Mouse (Mus musculus): ENCODE results near the gene Acsl3.

Acsl3 gene

DNA sequence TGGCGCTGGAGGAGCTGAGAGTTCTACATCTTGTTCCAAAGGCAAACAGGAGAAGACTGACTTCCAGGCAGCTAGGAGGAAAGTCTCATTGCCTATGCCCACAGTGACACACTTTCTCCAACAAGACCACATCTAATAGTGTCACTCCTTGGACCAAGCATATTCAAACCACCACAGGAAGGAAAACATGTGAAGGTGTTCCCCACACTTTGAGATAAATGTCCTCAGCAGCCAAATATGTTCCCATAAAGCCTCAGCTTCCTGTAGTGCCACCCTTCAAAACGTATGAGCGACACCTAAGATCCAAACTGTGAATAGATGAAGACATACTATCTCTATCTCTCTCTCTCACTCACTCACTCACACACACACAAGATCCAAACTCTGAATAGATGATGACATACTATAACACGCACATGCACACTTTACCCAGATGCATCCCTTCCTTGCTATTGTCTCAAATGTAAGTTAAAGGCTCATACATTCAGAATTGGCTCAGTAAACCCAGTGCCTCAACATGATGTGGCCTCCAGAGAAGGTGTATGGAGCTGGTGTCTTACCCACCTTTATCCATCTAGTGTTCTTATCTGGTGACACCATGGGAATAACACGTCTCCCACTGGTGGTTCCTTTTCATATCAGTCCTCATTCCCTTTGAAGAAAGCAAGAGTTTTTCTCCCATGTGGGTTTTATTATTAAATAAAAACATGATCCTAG is 53.1 kb downstream of the Acsl3 start:
- CTCF ChIA-PET, result interaction anchor here in 3 of 4 experiments (0.6 to 1.2 kb wide), 6 partner anchors 14 to 972 kb away, joined by 3 read pairs; no protein-coding TSS in a partner anchor
- POLR2A ChIA-PET, result interaction anchor here in 3 of 4 experiments (0.6 to 1.9 kb wide), 4 partner anchors 18 to 52 kb away, joined by 3 to 4 read pairs (median 3); partner anchors contain the start of gene Utp14b (in 1 of the 3)

DNA sequence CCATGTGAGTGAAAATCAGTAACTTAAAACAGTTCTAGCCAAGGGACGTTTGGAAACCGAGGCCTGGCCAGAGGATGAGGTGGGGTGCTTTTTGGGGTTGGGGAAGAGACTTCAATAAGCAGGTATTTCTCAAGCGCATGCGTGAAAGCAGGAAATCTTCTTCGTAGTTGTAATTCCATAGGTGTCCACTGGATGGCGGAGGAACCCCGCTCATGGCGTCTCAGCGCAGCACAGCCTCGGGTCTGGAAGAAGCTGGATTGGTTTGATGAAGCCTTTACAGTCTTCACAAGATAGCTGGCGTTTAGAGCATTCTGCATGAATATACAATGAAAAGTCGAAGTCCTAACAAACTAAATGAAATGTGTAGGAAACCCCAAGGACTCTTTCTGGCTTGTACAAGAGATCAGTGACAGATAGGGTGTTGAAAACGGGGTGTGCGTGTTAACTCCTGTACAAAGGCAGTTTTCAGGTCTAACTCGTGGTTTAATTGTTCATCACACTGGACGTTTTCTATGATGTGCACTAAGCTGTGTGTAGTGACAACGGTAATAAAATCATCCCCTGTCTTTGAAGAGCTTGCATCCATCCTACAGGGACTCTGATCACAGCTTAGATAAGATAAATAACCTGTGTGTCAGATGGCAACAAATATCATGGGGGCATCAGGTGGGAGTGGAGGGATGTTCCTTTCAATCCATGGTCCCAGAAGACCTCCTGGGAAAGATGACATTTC is 67.0 kb downstream of the Acsl3 start:
- POLR2A ChIA-PET, result interaction anchor here in 3 of 4 experiments (0.7 to 1.6 kb wide), 4 partner anchors 17 to 1037 kb away, joined by 3 to 4 read pairs (median 4); no protein-coding TSS in a partner anchor
- CTCF ChIA-PET, result interaction anchor here (0.5 to 1.3 kb wide), 24 partner anchors 14 to 1058 kb away, joined by 3 to 11 read pairs (median 4); no protein-coding TSS in a partner anchor

DNA sequence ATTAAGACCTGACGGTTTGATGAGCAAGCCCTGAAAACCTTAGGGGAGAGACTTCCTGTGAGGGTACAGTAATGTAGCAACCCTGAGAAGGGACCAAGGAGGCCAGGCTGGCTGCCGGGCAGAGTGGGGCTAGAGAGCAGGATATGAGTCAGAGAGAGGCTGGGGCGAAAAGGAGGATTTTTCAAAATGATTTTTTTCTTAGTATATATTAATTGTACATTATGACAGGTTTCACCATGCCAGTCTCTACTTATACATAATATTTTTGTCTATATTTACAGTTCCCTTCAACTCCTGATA is 67.5 kb downstream of the Acsl3 start:
- CTCF ChIA-PET, result interaction anchor here (0.5 to 1.3 kb wide), 23 partner anchors 15 to 1057 kb away, joined by 3 to 11 read pairs (median 3); no protein-coding TSS in a partner anchor
- POLR2A ChIA-PET, result interaction anchor here in 2 of 4 experiments (1.2 kb wide), 2 partner anchors 18 to 1037 kb away, joined by 3 to 4 read pairs; no protein-coding TSS in a partner anchor

DNA sequence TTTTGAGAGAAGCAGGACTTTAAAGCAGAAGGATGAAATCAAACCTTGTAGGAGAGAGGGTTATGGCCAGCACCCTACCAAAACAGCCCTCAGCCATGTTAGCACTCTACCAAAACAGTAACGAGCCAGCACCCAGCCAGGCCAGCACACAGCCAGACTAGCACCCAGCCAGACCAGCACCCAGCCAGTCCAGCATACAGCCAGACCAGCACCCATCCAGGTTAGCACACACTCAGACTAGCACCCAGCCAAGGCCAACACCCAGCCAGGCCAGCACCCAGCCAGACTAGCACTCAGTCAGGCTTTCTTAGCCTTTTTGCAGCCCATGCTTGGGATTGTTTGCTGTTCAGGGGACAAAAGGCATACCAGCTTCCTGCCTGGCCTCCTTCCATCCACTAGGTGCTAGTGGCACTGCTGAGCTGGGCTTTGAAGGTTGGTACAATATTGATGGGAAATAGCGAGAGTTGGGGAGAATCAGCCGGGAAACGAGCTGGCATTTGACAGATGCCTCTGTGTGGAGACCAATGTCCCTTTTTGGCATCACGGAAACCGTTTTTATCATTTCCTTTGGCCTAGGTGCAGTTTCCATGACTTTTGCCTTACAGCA is 68.1 kb downstream of the Acsl3 start:
- ChIA-PET POLR2A (interaction anchor here in 1 of 4 experiments (0.7 kb wide), 1 partner anchor 116 kb away, joined by 4 read pairs; no protein-coding TSS in a partner anchor), CTCF (interaction anchor here (0.6 to 0.7 kb wide), 5 partner anchors 549 to 987 kb away, joined by 3 to 8 read pairs (median 4); no protein-coding TSS in a partner anchor)

DNA sequence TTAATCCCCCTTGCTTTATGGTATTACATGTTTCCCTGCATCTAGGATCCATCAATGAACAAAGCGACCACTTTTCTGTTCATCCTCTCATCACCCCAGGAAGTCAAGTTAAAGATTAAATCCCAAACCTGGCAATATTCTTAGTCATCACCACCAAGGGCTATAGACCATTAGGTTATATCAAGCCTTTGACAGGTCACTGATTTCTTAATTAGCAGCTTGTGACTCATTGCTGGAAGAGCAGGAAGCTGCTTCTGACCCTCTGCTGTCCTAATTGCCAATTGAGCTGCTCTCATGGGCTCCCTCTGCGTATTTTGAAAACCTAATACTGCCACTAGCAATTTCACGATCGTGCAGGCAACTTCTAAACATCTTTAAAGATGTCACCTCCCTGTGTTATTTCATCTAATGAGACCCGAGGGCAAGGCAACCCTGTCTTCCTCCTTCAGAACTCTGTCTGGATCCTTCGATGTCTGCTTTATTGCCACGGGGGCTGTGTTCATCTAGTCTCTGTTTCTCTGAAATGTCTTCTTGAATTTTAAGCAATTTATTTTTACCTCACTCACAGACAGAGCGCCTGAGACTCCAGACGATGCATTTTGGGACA is 72.6 kb downstream of the Acsl3 start:
- ChIA-PET POLR2A (no interaction called here), CTCF (no interaction called here)

DNA sequence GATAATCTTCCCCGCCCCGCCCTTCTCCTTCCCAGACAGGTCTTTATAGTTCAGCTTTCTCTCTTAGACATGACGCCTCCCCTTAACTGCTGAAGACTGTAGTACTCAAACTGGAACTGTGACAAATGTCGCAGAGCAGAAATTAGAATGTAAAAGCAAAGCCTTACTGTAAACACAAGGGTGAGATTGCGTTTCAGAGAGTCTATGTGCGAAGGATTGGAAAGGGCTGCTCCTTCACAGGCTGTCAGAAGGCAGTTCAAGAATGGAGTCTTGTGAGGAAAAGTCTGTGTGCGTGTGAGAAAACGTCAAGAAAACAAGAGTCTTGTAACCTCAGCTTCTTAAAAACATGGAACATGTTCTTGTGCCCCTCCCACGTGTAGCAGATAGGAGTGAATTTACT is 74.7 kb downstream of the Acsl3 start:
- ChIA-PET CTCF (no interaction called here), POLR2A (interaction anchor here in 1 of 4 experiments (0.5 kb wide), 1 partner anchor 102 kb away, joined by 5 read pairs; no protein-coding TSS in a partner anchor)

DNA sequence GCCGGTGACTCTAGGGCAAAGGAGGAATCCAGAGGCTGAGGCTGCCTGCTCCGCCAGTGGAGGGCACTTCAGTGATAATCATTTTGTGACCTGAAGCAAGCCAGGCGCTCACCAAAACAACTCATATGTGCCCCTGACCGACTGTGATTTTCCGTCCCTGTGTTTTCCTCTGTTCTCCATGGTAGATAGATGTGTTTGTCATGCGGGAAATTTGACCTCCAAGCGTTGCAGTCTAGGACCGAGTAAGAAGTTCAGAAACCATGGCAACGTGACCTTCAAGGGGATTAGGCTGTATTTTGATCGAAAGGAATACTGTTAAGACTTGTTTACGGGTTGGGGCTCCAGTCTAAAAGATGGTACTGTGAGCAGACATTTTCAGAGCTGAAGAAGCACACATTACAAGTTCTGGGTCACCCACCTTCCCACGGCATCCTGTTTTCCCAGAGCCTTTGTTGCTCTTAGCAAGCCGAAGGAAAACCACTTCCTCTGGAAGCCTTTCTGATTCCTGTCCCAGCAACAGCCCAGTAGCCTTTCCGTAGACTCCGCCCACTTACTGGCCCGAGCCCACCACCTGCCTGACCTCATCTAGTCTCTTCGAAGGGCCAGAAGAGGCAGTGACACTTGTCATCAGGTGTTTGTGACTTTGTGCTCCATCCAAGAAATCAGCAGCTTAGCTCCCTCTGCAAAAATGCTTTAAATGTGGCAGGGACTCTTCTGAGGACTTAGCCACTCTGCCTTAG is 76.8 kb downstream of the Acsl3 start:
- ChIA-PET CTCF (no interaction called here), POLR2A (interaction anchor here in 1 of 4 experiments (0.7 kb wide), 1 partner anchor 12 kb away, joined by 3 read pairs; no protein-coding TSS in a partner anchor)

DNA sequence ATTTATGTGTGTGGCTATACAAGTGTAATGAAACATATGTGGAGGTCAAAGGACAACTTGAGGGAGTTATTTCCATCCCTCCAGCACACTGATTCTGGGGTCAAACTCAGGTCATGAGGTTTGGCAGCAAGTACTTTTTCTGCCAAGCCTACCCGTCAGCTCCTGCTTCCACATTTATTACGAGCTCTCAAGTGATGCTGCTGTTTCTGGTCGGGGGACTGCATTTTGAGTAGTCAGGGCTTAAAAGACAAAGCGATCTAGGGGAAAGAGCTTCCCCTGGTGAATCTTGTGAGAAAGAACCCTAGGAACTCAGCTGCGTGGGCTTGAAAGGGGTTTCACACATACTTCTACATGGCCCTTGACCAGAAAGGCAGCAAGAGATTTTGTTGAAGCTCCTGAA is 80.0 kb downstream of the Acsl3 start:
- CTCF ChIA-PET, result interaction anchor here in 1 of 4 experiments (0.6 kb wide), 2 partner anchors 78 to 849 kb away, joined by 3 read pairs; no protein-coding TSS in a partner anchor

DNA sequence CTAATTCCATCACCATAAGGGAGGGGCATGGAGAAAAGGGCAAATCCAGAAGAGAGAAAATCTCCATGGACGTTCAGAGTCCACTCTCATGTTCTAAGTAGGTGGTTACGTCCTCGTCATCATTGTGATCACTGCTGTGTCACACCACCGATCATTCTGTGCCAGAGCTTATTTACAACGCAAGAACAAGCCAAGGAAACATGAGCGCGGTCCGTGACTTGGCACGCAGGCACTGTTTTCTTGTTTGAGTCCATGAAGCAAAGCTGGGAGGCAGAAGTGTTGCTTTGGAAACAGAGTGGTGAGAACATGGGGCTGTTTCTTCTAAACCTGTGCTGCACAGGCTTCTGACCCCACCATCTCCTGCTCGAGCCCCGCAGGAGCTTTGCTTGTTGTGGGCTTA is 83.1 kb downstream of the Acsl3 start:
- POLR2A ChIA-PET, result no interaction called here
- CTCF ChIA-PET, result interaction anchor here in 2 of 4 experiments (0.6 to 1.0 kb wide), 3 partner anchors 58 to 1662 kb away, joined by 3 to 6 read pairs (median 4); no protein-coding TSS in a partner anchor

More for the DNA sequence above, 80.0 kb downstream of the Acsl3 start:
- POLR2A ChIA-PET, result no interaction called here

DNA sequence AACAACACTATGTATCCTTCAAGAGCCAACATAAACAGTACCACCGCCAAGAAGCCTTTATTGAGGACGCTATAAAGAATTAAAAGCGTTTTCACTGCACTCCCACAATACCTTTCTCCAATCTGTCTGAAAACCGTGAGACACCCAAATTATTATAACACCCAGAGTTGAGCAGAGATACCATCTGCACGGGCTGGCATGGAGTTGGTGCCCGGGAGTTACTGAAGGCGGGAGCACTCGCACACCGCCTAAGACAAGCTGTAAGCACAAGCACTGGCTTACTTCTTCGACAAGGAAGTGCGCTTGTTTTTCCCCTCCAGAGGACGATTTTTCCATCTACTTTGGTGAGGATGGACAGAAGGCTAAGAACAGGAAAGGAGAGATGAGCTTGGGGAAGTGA is 84.6 kb downstream of the Acsl3 start:
- POLR2A ChIA-PET, result interaction anchor here in 1 of 4 experiments (0.6 kb wide), 1 partner anchor 1166 kb away, joined by 3 read pairs; no protein-coding TSS in a partner anchor
- CTCF ChIA-PET, result interaction anchor here in 1 of 4 experiments (1.0 kb wide), 1 partner anchor 217 kb away, joined by 3 read pairs; no protein-coding TSS in a partner anchor

DNA sequence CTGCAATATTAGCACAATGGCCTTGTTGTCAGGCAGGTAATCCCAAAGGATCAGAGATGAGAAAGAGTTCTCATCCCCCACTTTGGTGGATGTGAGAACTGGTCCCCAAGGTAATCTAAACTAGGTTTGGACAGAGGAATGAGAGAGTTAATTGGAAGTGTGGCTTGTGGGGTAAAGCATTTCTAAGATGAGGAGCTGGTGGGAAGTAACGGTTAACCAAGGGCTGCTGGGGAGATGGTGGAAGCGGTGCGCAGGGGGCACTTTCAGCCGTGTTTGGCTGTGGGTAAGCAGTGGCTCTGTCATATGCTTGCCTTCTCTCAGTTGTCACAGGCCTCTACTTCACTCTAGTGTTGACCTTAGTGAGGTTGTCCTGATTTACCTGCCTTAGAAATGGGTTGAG is 85.7 kb downstream of the Acsl3 start:
- POLR2A ChIA-PET, result no interaction called here
- CTCF ChIA-PET, result no interaction called here

DNA sequence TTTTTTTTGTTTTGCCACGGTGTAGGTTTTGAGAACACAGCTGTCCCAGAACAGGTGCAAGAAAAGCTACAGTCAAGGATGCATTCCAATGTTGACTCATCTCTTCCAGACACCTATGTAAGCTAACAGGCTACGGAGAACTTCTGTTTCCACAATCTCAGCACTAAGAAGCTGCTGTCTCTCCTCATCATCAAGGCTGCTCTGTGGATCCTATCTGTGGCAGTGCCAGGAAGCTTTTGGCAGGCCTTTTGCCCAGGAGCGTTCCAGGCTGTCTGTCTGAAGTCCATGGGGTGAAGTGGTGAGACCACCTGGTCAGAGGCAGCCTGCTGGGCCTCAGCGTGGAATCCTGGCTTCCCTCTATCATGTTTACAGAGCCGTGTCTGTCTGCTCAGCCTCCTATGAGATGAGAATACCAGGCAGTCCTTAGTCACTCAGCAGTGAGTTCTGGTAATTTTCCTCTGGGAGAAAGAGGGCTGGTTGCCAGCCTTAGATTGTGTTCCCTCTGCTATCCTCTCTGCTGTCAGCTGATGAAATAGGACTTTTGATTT is 87.7 kb downstream of the Acsl3 start:
- ChIA-PET POLR2A (no interaction called here), CTCF (no interaction called here)

All from embryonic stem cell, embryonic (primary cell).